Mouse (Mus musculus): ENCODE measurements at regions not wholly inside any gene's neighbourhood (a gene's known extent, or its start where the extent isn't known, plus 50 kb on each side); places are given as distances from the start of the nearest gene placed in this dataset.

DNA sequence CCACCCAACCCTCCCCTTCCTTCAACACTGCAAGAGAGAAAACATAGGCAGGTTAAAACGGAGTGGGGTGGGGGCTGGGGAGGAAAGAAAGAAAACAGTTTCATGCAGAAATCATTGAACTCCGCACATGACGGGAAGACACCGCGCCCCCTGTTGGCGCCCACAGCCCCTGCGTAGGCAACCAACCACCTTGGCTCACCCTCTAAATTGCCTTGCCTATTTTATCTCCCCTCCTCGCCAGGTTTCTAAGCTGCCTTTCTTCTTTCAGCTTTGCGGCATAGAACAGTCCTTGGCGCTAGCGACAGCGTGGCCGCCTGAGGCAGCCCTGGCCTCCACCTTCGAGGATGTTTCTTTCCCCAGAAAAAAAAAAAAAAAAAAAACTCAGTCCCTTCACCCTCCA, 211.1 kb upstream of the H2al1a start:
- no peak for TF ChIP-seq GATA1 (IDR thresholded peaks at IDR 0.05; ENCODE audit: borderline replicate concordance, low read length)
- TF ChIP-seq FLI1 (IDR thresholded peaks at IDR 0.05; ENCODE audit: low read length) = no peak
